Mouse (Mus musculus) midbrain, embryonic 16.5 days (tissue): ENCODE measurements around the gene Setd1b. TPM values are rescaled to one million over a fixed set of nuclear protein-coding genes. Genes with fewer than 3 reads are reported as not detected.

Source experiments
- ATAC-seq: fragments of 200-750 bp; cut with Nextera tagmentation; 2 replicates; pipeline ENCODE4 v1.8.0; 2017; ENCODE audit warnings: moderate TSS enrichment
- H3K27ac ChIP-seq: fragments of 300-500 bp; sonication (generic); 2 replicates; pipeline ENCODE4 v1.5.1; 2014; ENCODE audit warnings: mild to moderate bottlenecking, low read length, mixed read lengths
- H3K27me3 ChIP-seq: fragments of 300-500 bp; sonication (generic); 2 replicates; pipeline ENCODE4 v1.6.1; 2014; ENCODE audit warnings: low read depth, low read length, mixed read lengths; ENCODE audit not compliant: control insufficient read depth, insufficient read depth
- H3K36me3 ChIP-seq: fragments of 300-500 bp; sonication (generic); 2 replicates; pipeline ENCODE4 v1.6.1; 2014; ENCODE audit warnings: mild to moderate bottlenecking, low read length, moderate library complexity, mixed read lengths; ENCODE audit not compliant: control insufficient read depth, insufficient read depth
- H3K4me1 ChIP-seq: fragments of 300-500 bp; sonication (generic); 2 replicates; pipeline ENCODE4 v1.6.1; 2014; ENCODE audit warnings: mild to moderate bottlenecking, low read length, mixed read lengths; ENCODE audit not compliant: control insufficient read depth, insufficient read depth
- H3K4me2 ChIP-seq: fragments of 300-500 bp; sonication (generic); 2 replicates; pipeline ENCODE4 v1.6.1; 2014; ENCODE audit warnings: mild to moderate bottlenecking, low read length, mixed read lengths
- H3K4me3 ChIP-seq: fragments of 300-500 bp; sonication (generic); 2 replicates; pipeline ENCODE4 v1.5.1; 2014; ENCODE audit warnings: low read depth, mild to moderate bottlenecking, low read length, moderate library complexity, mixed read lengths
- H3K9ac ChIP-seq: fragments of 300-500 bp; sonication (generic); 2 replicates; pipeline ENCODE4 v1.6.1; 2014; ENCODE audit warnings: low read depth, low read length, mixed read lengths
- H3K9me3 ChIP-seq: fragments of 300-500 bp; sonication (generic); replicated peaks from 2 replicates; pipeline ENCODE4 v1.6.1; 2014; ENCODE audit warnings: mild to moderate bottlenecking, low read length, mixed read lengths; ENCODE audit not compliant: control insufficient read depth, poor library complexity, severe bottlenecking
- WGBS: fragments of 180-500 bp; shearing (Covaris S2); extraction: QIAGEN DNeasy Blood & Tissue Kit; methylation state at CpG from one replicate; pipeline ENCODE4 v1.1.7; 2014; 5-methylcytosine and 5-hydroxymethylcytosine counted together
- polyA plus RNA-seq: library from polyadenylated mRNA; unstranded; fragments of >200 nt; fragmentation: Nextera tagmentation; extraction: Ambion mirVana; gene quantifications from 2 replicates; pipeline ENCODE4 v1.2.1, GENCODE M21; 2015

Gene Setd1b
- polyA plus RNA-seq, 1 experiment from 2014 or later: 10.0 TPM

GRCm38 (mm10) chr5:123143251-123143970 lies 1.4 kb downstream of the Setd1b start:
- Histone ChIP-seq H3K27ac (peak overlapping the region; percentile 100), H3K4me2 (peak overlapping the region; percentile 95), H3K4me1 (peaks cover 30% of the 10 kb centered on the region), H3K27me3 (no peaks in the 10 kb centered on the region), H3K36me3 (peaks cover 11% of the 10 kb centered on the region), H3K4me3 (peak overlapping the region; percentile 94), H3K9ac (peak overlapping the region; percentile 100), H3K9me3 (no peaks in the 10 kb centered on the region)
- ATAC-seq: no peak
- WGBS: under 1% methylated on average over 23 of the region's 24 CpGs

DNA sequence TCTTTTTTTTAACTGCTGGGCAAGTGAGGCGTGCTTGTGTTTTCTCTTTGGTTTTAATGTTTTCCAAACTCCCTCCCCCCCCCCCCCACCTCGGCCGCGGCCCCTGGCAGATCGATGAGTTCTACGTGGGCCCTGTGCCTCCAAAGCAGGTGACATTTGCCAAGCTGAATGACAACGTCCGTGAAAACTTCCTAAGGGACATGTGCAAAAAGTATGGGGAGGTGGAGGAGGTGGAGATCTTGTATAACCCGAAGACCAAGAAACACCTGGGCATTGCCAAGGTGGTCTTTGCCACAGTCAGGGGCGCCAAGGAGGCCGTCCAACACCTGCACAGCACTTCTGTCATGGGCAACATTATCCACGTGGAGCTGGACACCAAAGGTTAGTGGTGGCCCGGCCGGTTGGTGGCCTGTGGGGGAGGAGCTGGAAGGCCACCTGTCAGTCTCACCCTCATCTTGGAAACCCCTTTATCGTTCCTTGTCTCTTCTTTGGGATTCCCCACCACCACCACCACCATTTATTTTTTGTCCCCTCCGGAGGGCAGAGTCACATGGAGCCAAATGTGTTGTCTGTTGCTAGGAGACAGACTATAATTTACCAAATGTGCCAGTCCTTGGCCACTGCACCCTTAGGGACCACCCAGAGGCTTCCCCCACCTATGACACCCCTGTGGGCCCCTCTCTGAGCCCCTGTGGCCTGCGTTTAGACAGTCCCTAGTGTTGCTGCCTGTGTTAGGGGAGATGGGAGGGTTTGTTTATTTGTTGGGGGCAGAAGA lies 2.2 kb downstream of the Setd1b start:
- peak overlapping the region; percentile 95 for H3K4me2 ChIP-seq
- WGBS: 3% methylated on average over 17 of the region's 17 CpGs
- peak overlapping the region; percentile 100 for H3K9ac ChIP-seq
- peak overlapping the region; percentile 94 for H3K4me3 ChIP-seq
- peak overlapping the region; percentile 14; the same call in 1 of the 2 replicates for H3K27ac ChIP-seq
- peaks cover 11% of the 10 kb centered on the region for H3K36me3 ChIP-seq
- H3K27me3 ChIP-seq: no peaks in the 10 kb centered on the region
- ATAC-seq: no peak
- H3K9me3 ChIP-seq: no peaks in the 10 kb centered on the region
- peaks cover 38% of the 10 kb centered on the region for H3K4me1 ChIP-seq

GRCm38 (mm10) chr5:123144746-123145590 lies 3.0 kb downstream of the Setd1b start:
- Histone ChIP-seq H3K36me3 (peaks cover 11% of the 10 kb centered on the region), H3K4me2 (peak overlapping the region; percentile 95), H3K4me3 (peak overlapping the region; percentile 94), H3K9me3 (no peaks in the 10 kb centered on the region), H3K9ac (peak overlapping the region; percentile 100), H3K27me3 (no peaks in the 10 kb centered on the region), H3K27ac (peak overlapping the region; percentile 14; the same call in 1 of the 2 replicates), H3K4me1 (peaks cover 45% of the 10 kb centered on the region)
- ATAC-seq: no peak
- WGBS: 36% methylated on average over 20 of the region's 20 CpGs

- Histone ChIP-seq H3K9me3 (no peaks in the 10 kb centered on the region), H3K4me3 (no peak overlapping the region), H3K27me3 (no peaks in the 10 kb centered on the region), H3K4me1 (peaks cover 59% of the 10 kb centered on the region), H3K9ac (no peak overlapping the region), H3K27ac (no peak overlapping the region), H3K4me2 (no peak overlapping the region), H3K36me3 (peaks cover 11% of the 10 kb centered on the region)
- no peak for ATAC-seq
- WGBS: 81% methylated on average over 11 of the region's 11 CpGs
These were observed 4.4 kb downstream of the Setd1b start for GRCm38 (mm10) chr5:123146357-123146756.

GRCm38 (mm10) chr5:123147569-123147968 lies 5.6 kb downstream of the Setd1b start:
- H3K36me3 ChIP-seq: peaks cover 11% of the 10 kb centered on the region
- H3K27me3 ChIP-seq: no peaks in the 10 kb centered on the region
- no peak overlapping the region for H3K4me2 ChIP-seq
- WGBS: 85% methylated on average over 17 of the region's 17 CpGs
- no peak overlapping the region for H3K4me3 ChIP-seq
- no peak overlapping the region for H3K9ac ChIP-seq
- H3K4me1 ChIP-seq: peaks cover 63% of the 10 kb centered on the region
- no peak overlapping the region for H3K27ac ChIP-seq
- no peak for ATAC-seq
- no peaks in the 10 kb centered on the region for H3K9me3 ChIP-seq

DNA sequence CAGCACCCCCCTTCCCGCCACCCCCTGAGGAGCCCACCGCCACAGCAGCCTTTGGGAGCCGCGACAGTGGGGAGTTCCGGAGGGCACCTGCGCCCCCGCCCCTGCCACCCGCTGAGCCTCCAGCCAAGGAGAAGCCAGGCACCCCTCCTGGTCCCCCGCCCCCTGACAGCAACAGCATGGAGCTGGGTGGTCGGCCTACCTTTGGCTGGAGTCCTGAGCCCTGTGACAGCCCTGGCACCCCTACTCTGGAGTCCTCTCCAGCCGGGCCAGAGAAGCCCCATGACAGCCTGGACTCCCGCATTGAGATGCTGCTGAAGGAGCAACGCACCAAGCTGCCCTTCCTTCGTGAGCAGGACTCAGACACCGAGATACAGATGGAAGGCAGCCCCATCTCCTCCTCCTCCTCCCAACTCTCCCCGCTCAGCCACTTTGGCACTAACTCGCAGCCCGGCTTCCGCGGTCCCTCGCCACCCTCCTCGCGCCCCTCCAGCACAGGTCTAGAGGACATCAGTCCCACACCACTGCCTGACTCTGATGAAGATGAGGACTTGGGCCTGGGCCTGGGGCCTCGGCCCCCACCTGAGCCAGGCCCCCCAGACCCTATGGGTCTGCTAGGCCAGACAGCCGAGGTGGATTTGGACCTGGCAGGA lies 6.2 kb downstream of the Setd1b start:
- Histone ChIP-seq H3K4me2 (0 out of 2 replicates have a peak overlapping the region, but pooled peaks have one; percentile 3), H3K36me3 (peaks cover 16% of the 10 kb centered on the region), H3K27ac (no peak overlapping the region), H3K9me3 (no peaks in the 10 kb centered on the region), H3K4me3 (no peak overlapping the region), H3K27me3 (no peaks in the 10 kb centered on the region), H3K9ac (no peak overlapping the region), H3K4me1 (peaks cover 63% of the 10 kb centered on the region)
- ATAC-seq: no peak
- 74% methylated on average over 23 of the region's 25 CpGs for WGBS

- WGBS: 7% methylated on average over 19 of the region's 19 CpGs
- peak overlapping the region; percentile 36 for H3K4me3 ChIP-seq
- H3K36me3 ChIP-seq: peaks cover 25% of the 10 kb centered on the region
- H3K27me3 ChIP-seq: no peaks in the 10 kb centered on the region
- ATAC-seq: peak; percentile 79
- H3K9me3 ChIP-seq: no peaks in the 10 kb centered on the region
- H3K27ac ChIP-seq: no peak overlapping the region
- H3K4me2 ChIP-seq: peak overlapping the region; percentile 50
- peak overlapping the region; percentile 50 for H3K9ac ChIP-seq
- H3K4me1 ChIP-seq: peaks cover 53% of the 10 kb centered on the region
These were observed 7.7 kb downstream of the Setd1b start for GRCm38 (mm10) chr5:123149451-123150400.
